Mouse (Mus musculus) thymus, postnatal 36 days (tissue): ENCODE results near the gene Celsr1.
A peak's percentile ranks its signal among the peaks of the same experiment; 100 is the strongest.
"Not testable (repeated sequence)": the region's sequence is repeated elsewhere in the genome, so short reads cannot be mapped to it uniquely, and the experiment has no call there.

Source experiments
- DNase-seq, 2 experiments: peaks; one replicate each; pipeline ENCODE4 v3.0.0; 2022; ENCODE audit warnings: mixed read lengths in 2 of 2

The Celsr1 gene

GRCm38 (mm10) chr15:85885606-85886005 lies 148.0 kb downstream of the Celsr1 start:
- DNase-seq, result no peak

- DNase-seq, result peak in 1 of 2 experiments; percentile 39
Measured at GRCm38 (mm10) chr15:85879498-85879895, 154.1 kb downstream of the Celsr1 start.

- peak; percentile 87 for DNase-seq
Measured at GRCm38 (mm10) chr15:85878848-85879497, 154.6 kb downstream of the Celsr1 start, which contains the start of gene Trmu. Trmu (plus strand) TSS chr15:85879312.

- no peak for DNase-seq
Measured at GRCm38 (mm10) chr15:85877336-85877735, 156.2 kb downstream of the Celsr1 start.

GRCm38 (mm10) chr15:85867696-85868095 lies 165.9 kb downstream of the Celsr1 start:
- DNase-seq, result peak; percentile 53

- not testable (repeated sequence) for DNase-seq
Measured at GRCm38 (mm10) chr15:85865913-85866312, 167.7 kb downstream of the Celsr1 start.

GRCm38 (mm10) chr15:85859490-85860031 lies 174.0 kb downstream of the Celsr1 start, which contains the start of gene Gtse1:
Gtse1 (plus strand) TSS chr15:85859745.
- peak; percentile 89 to 92 for DNase-seq

- no peak for DNase-seq
Measured at GRCm38 (mm10) chr15:85858980-85859489, 174.5 kb downstream of the Celsr1 start.

- DNase-seq, result no peak
Measured at GRCm38 (mm10) chr15:85851656-85852392, 181.8 kb downstream of the Celsr1 start.
